Mouse (Mus musculus) liver, embryonic 14.5 days (tissue): ENCODE data around the gene Cmtm2b.

Experiments
- CTCF ChIP-seq: IDR thresholded peaks from 2 replicates; pipeline ENCODE4 v1.5.1; 2016; ENCODE audit warnings: antibody characterized with exemption, low read depth, control low read depth
- EP300 ChIP-seq: IDR thresholded peaks from 2 replicates; pipeline ENCODE4 v1.6.1; 2016; ENCODE audit warnings: antibody characterized with exemption, low read depth

GRCm38 (mm10) chr8:104313311-104313710, 8.7 kb upstream of the Cmtm2b start:
- peak; percentile 24; the same call in 1 of the 2 replicates for TF ChIP-seq CTCF
- TF ChIP-seq EP300 = no peak
